Mouse (Mus musculus): Measurements from ENCODE around the gene Ephb1. TPM values are rescaled to one million over a fixed set of nuclear protein-coding genes. Genes with fewer than 3 reads are reported as not detected.

Ephb1 gene
- polyA plus RNA-seq, 1 experiment from 2014 or later = 0.87 TPM

GRCm38 (mm10) chr9:102075539-102075938, 279.0 kb downstream of the Ephb1 start:
- H3K9me3 ChIP-seq (ENCODE audit: low read length) = no peaks in the 10 kb centered on the region
- no peak overlapping the region for H3K9ac ChIP-seq (replicated peaks; ENCODE audit: low read depth)
- no peaks in the 10 kb centered on the region for H3K27me3 ChIP-seq (replicated peaks; ENCODE audit: insufficient read depth, low read length)
- DNase-seq (ENCODE audit: low spot score) (no peak), ATAC-seq (no peak)
- H3K4me3 ChIP-seq (ENCODE audit: low read depth, low read length) = no peak overlapping the region
- WGBS = 48% methylated on average over 4 of the region's 4 CpGs
- TF ChIP-seq CTCF (IDR thresholded peaks at IDR 0.05) = no peak
- TF ChIP-seq EP300 (IDR thresholded peaks at IDR 0.05) = no peak
- H3K27ac ChIP-seq (ENCODE audit: low read length) = no peak overlapping the region
- no peaks in the 10 kb centered on the region for H3K4me1 ChIP-seq (ENCODE audit: insufficient read depth, low read depth, low read length)
- no peak overlapping the region for H3K4me2 ChIP-seq (replicated peaks; ENCODE audit: low read depth, low read length)
- no peaks in the 10 kb centered on the region for H3K36me3 ChIP-seq (ENCODE audit: insufficient read depth, low read length)

- no peak for DNase-seq (ENCODE audit: low spot score)
- H3K36me3 ChIP-seq (ENCODE audit: insufficient read depth, low read length) = no peaks in the 10 kb centered on the region
- no peaks in the 10 kb centered on the region for H3K27me3 ChIP-seq (replicated peaks; ENCODE audit: insufficient read depth, low read length)
- no peak overlapping the region for H3K4me2 ChIP-seq (replicated peaks; ENCODE audit: low read depth, low read length)
- H3K27ac ChIP-seq (ENCODE audit: low read length) = no peak overlapping the region
- WGBS = 74% methylated on average over 5 of the region's 5 CpGs
- no peak for ATAC-seq
- H3K4me3 ChIP-seq (ENCODE audit: low read depth, low read length) = no peak overlapping the region
- H3K9ac ChIP-seq (replicated peaks; ENCODE audit: low read depth) = no peak overlapping the region
- TF ChIP-seq CTCF (IDR thresholded peaks at IDR 0.05) = no peak
- TF ChIP-seq EP300 (IDR thresholded peaks at IDR 0.05) = no peak
- H3K9me3 ChIP-seq (ENCODE audit: low read length) = no peaks in the 10 kb centered on the region
- H3K4me1 ChIP-seq (ENCODE audit: insufficient read depth, low read depth, low read length) = no peaks in the 10 kb centered on the region
Observed at GRCm38 (mm10) chr9:102073404-102073803, 281.1 kb downstream of the Ephb1 start.

- Histone ChIP-seq H3K36me3 (ENCODE audit: insufficient read depth, low read length) (no peaks in the 10 kb centered on the region), H3K4me1 (ENCODE audit: insufficient read depth, low read depth, low read length) (no peaks in the 10 kb centered on the region), H3K27me3 (replicated peaks; ENCODE audit: insufficient read depth, low read length) (no peaks in the 10 kb centered on the region), H3K4me2 (replicated peaks; ENCODE audit: low read depth, low read length) (no peak overlapping the region), H3K9me3 (ENCODE audit: low read length) (no peaks in the 10 kb centered on the region), H3K4me3 (ENCODE audit: low read depth, low read length) (no peak overlapping the region), H3K27ac (ENCODE audit: low read length) (no peak overlapping the region), H3K9ac (replicated peaks; ENCODE audit: low read depth) (no peak overlapping the region)
- DNase-seq (ENCODE audit: low spot score) (no peak), ATAC-seq (no peak)
- TF ChIP-seq CTCF (IDR thresholded peaks at IDR 0.05) = no peak
- no peak for TF ChIP-seq EP300 (IDR thresholded peaks at IDR 0.05)
- 57% methylated on average over 3 of the region's 3 CpGs for WGBS
Observed at GRCm38 (mm10) chr9:102069151-102069882, 285.2 kb downstream of the Ephb1 start.

- no peak for TF ChIP-seq EP300 (IDR thresholded peaks at IDR 0.05)
- TF ChIP-seq CTCF (IDR thresholded peaks at IDR 0.05) = no peak
- H3K4me1 ChIP-seq (ENCODE audit: insufficient read depth, low read depth, low read length) = no peaks in the 10 kb centered on the region
- peak; percentile 9 for DNase-seq (ENCODE audit: low spot score)
- 70% methylated on average over 10 of the region's 10 CpGs for WGBS
- no peak overlapping the region for H3K27ac ChIP-seq (ENCODE audit: low read length)
- no peak for ATAC-seq
- no peak overlapping the region for H3K4me3 ChIP-seq (ENCODE audit: low read depth, low read length)
- H3K36me3 ChIP-seq (ENCODE audit: insufficient read depth, low read length) = no peaks in the 10 kb centered on the region
- no peak overlapping the region for H3K9ac ChIP-seq (replicated peaks; ENCODE audit: low read depth)
- H3K27me3 ChIP-seq (replicated peaks; ENCODE audit: insufficient read depth, low read length) = no peaks in the 10 kb centered on the region
- no peaks in the 10 kb centered on the region for H3K9me3 ChIP-seq (ENCODE audit: low read length)
- H3K4me2 ChIP-seq (replicated peaks; ENCODE audit: low read depth, low read length) = no peak overlapping the region
Observed at GRCm38 (mm10) chr9:102066601-102067000, 287.9 kb downstream of the Ephb1 start.

- no peak for DNase-seq (ENCODE audit: low spot score)
- H3K9me3 ChIP-seq (ENCODE audit: low read length) = no peaks in the 10 kb centered on the region
- H3K27me3 ChIP-seq (replicated peaks; ENCODE audit: insufficient read depth, low read length) = no peaks in the 10 kb centered on the region
- H3K27ac ChIP-seq (ENCODE audit: low read length) = no peak overlapping the region
- no peak overlapping the region for H3K4me2 ChIP-seq (replicated peaks; ENCODE audit: low read depth, low read length)
- WGBS = 29% methylated on average over 2 of the region's 2 CpGs
- H3K4me1 ChIP-seq (ENCODE audit: insufficient read depth, low read depth, low read length) = no peaks in the 10 kb centered on the region
- H3K4me3 ChIP-seq (ENCODE audit: low read depth, low read length) = no peak overlapping the region
- no peak for TF ChIP-seq CTCF (IDR thresholded peaks at IDR 0.05)
- TF ChIP-seq EP300 (IDR thresholded peaks at IDR 0.05) = no peak
- no peak overlapping the region for H3K9ac ChIP-seq (replicated peaks; ENCODE audit: low read depth)
- no peaks in the 10 kb centered on the region for H3K36me3 ChIP-seq (ENCODE audit: insufficient read depth, low read length)
- ATAC-seq = no peak
Observed at GRCm38 (mm10) chr9:102045886-102046285, 308.6 kb downstream of the Ephb1 start.

- Histone ChIP-seq H3K36me3 (ENCODE audit: insufficient read depth, low read length) (no peaks in the 10 kb centered on the region), H3K4me1 (ENCODE audit: insufficient read depth, low read depth, low read length) (no peaks in the 10 kb centered on the region), H3K9ac (replicated peaks; ENCODE audit: low read depth) (no peak overlapping the region), H3K4me3 (ENCODE audit: low read depth, low read length) (no peak overlapping the region), H3K4me2 (replicated peaks; ENCODE audit: low read depth, low read length) (no peak overlapping the region), H3K9me3 (ENCODE audit: low read length) (no peaks in the 10 kb centered on the region), H3K27me3 (replicated peaks; ENCODE audit: insufficient read depth, low read length) (no peaks in the 10 kb centered on the region), H3K27ac (ENCODE audit: low read length) (no peak overlapping the region)
- ATAC-seq (no peak), DNase-seq (ENCODE audit: low spot score) (no peak)
- WGBS = 42% methylated on average over 8 of the region's 8 CpGs
- no peak for TF ChIP-seq EP300 (IDR thresholded peaks at IDR 0.05)
- no peak for TF ChIP-seq CTCF (IDR thresholded peaks at IDR 0.05)
Observed at GRCm38 (mm10) chr9:102045111-102045861, 309.2 kb downstream of the Ephb1 start.
